Comparison of ENCODE assay signal across 23 mouse cellular contexts in the genomic region with DNA sequence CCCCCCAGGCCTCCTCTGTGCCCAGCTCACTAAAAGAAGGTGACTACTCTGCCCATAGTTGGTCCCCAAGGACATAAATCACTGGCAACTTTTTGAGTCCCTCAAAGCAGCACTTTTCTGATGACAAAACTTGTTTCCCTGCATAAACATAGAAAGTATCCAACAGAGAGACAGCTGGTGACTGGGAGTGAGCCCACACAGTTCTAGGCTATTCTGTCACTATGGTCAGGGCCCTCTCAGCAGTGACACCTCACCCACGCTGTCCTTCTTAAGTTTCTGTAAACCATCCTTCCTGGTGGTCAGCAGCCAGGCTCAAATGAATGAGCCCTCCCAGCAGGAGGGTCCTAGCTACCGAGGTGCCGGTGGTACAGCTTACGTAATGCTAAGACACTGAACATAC. TPM values are rescaled to one million over a fixed set of nuclear protein-coding genes. Genes with fewer than 3 reads are reported as not detected.
"Had no signal": no experiment of that assay in that cellular context is flagged by ENCODE, and none has a peak within 500 bp of the region (broad histone marks: within the 10 kb centered on the region; RNA-seq: fewer than 3 reads in every experiment).

No protein-coding gene starts in this region.

- H3K9ac ChIP-seq: liver, embryonic 15.5 days; liver, postnatal 0 days; lung, embryonic 15.5 days; midbrain, embryonic 13.5 days; midbrain, embryonic 15.5 days; neural tube, embryonic 12.5 days had no signal

- H3K27ac ChIP-seq: liver, embryonic 15.5 days; lung, embryonic 15.5 days; macrophage; midbrain, embryonic 13.5 days; midbrain, embryonic 15.5 days; neural tube, embryonic 12.5 days had no signal

- H3K9me3 ChIP-seq: liver, embryonic 15.5 days; lung, embryonic 15.5 days; megakaryocyte, embryonic 14.5 days; midbrain, embryonic 13.5 days; midbrain, embryonic 15.5 days; neural tube, embryonic 12.5 days had no signal

- DNase-seq: liver, postnatal 0 days; lung, adult 2 months; lung, postnatal 14 days; lung, postnatal 36 days; retina, postnatal 1 day; right cerebral cortex, postnatal 14 days; spleen, adult 18-20 months; thymus, adult 2 months; thymus, postnatal 25 days; thymus, postnatal 4 days had no signal

- ATAC-seq: liver, postnatal 0 days; lung, postnatal 0 days; midbrain, embryonic 13.5 days; midbrain, embryonic 15.5 days had no signal

- H3K27me3 ChIP-seq: liver, embryonic 15.5 days; lung, embryonic 15.5 days; megakaryocyte, embryonic 14.5 days; midbrain, embryonic 13.5 days; midbrain, embryonic 15.5 days; neural tube, embryonic 12.5 days had no signal

- H3K4me3 ChIP-seq: liver, embryonic 15.5 days; lung, embryonic 15.5 days; megakaryocyte, embryonic 14.5 days; midbrain, embryonic 13.5 days; midbrain, embryonic 15.5 days; neural tube, embryonic 12.5 days had no signal

- H3K4me2 ChIP-seq: liver, embryonic 15.5 days; lung, embryonic 15.5 days; midbrain, embryonic 11.5 days; midbrain, embryonic 13.5 days; midbrain, embryonic 15.5 days; neural tube, embryonic 12.5 days had no signal

- H3K4me1 ChIP-seq: liver, embryonic 15.5 days; lung, embryonic 15.5 days; megakaryocyte, embryonic 14.5 days; midbrain, embryonic 13.5 days; midbrain, embryonic 15.5 days; neural tube, embryonic 12.5 days had no signal

RNA-seq across cellular contexts. Expression of a gene that starts 41.1 kb away (rescaled TPM):
- total RNA-seq: megakaryocyte progenitor cell, adult 5-6 weeks; monocyte, adult 5-6 weeks; neutrophil, adult 5-6 weeks had no signal
- polyA plus RNA-seq: macrophage; neural tube, embryonic 14.5 days had no signal
